Mouse (Mus musculus): Measurements from ENCODE around the gene Gpr4. TPM values are rescaled to one million over a fixed set of nuclear protein-coding genes. Genes with fewer than 3 reads are reported as not detected.

Gpr4 gene
- polyA plus RNA-seq, 1 experiment from 2014 or later: 2.3 TPM

DNA sequence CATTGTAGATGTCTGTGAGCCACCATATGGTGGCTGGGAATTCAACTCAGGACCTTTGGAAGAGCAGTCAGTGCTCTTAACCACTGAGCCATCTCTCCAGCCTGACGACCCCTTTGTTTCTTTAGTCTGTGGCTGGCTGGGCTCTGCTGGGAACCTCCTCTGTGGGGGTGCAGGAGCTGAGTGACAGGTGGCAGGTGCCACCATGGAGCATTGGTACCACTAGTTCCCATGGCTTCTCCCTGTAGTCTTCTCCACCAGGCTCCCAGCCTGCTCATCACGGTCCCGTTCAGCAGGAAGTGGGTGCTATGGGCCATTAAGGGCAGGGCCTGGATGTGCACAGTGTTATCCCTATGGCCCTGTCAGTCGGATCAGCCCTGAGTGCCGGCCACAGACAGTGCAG is 22.3 kb downstream of the Gpr4 start:
- H3K27me3 ChIP-seq: no peaks in the 10 kb centered on the region
- peaks cover 25% of the 10 kb centered on the region for H3K4me1 ChIP-seq (replicated peaks)
- no peak overlapping the region for H3K9ac ChIP-seq
- no peaks in the 10 kb centered on the region for H3K9me3 ChIP-seq
- H3K4me3 ChIP-seq: no peak overlapping the region
- no peak overlapping the region for H3K27ac ChIP-seq
- no peak for ATAC-seq (ENCODE audit: low FRiP score)
- H3K36me3 ChIP-seq: peaks cover 14% of the 10 kb centered on the region
- H3K4me2 ChIP-seq: no peak overlapping the region
- WGBS: 81% methylated on average over 5 of the region's 5 CpGs

- Histone ChIP-seq H3K9ac (0 out of 2 replicates have a peak overlapping the region, but pooled peaks have one; percentile 24), H3K4me3 (no peak overlapping the region), H3K4me1 (replicated peaks) (peaks cover 23% of the 10 kb centered on the region), H3K36me3 (peaks cover 14% of the 10 kb centered on the region), H3K4me2 (no peak overlapping the region), H3K9me3 (no peaks in the 10 kb centered on the region), H3K27ac (no peak overlapping the region; the same call in 1 of the 2 replicates), H3K27me3 (no peaks in the 10 kb centered on the region)
- 87% methylated on average over 2 of the region's 2 CpGs for WGBS
- ATAC-seq (ENCODE audit: low FRiP score): no peak
Observed at GRCm38 (mm10) chr7:19235092-19235671, 22.8 kb downstream of the Gpr4 start.

DNA sequence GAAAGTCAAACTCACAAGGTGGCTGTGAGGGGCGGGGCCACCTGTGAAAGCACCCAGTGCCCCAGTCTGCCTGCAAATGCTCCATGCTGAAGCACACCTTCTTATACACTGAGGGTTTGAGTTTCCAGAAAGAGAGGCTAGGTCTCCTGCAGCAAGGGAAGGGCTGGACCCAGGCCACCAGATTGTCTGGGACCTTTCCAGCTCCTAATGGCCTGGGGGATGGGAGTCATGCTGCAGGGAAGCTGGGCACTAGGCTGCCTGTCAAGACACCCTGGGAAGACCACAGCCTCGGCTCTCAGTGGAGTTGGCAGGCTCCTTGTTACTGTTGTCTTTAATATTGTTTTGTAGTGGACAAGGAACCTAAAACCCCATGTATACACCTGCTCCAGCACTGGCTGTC is 24.1 kb downstream of the Gpr4 start:
- Histone ChIP-seq H3K4me1 (replicated peaks) (peaks cover 18% of the 10 kb centered on the region), H3K27me3 (no peaks in the 10 kb centered on the region), H3K4me3 (no peak overlapping the region), H3K9ac (peak overlapping the region; percentile 43; the same call in 1 of the 2 replicates), H3K4me2 (no peak overlapping the region), H3K9me3 (no peaks in the 10 kb centered on the region), H3K27ac (no peak overlapping the region; the same call in 1 of the 2 replicates), H3K36me3 (peaks cover 9% of the 10 kb centered on the region)
- no peak for ATAC-seq (ENCODE audit: low FRiP score)
- 81% methylated on average over 2 of the region's 2 CpGs for WGBS

GRCm38 (mm10) chr7:19238344-19238743 is 26.0 kb downstream of the Gpr4 start:
- WGBS: 96% methylated on average over 4 of the region's 4 CpGs
- no peak overlapping the region for H3K9ac ChIP-seq
- H3K4me2 ChIP-seq: no peak overlapping the region
- H3K4me1 ChIP-seq (replicated peaks): peaks cover 14% of the 10 kb centered on the region
- H3K9me3 ChIP-seq: no peaks in the 10 kb centered on the region
- no peak overlapping the region for H3K27ac ChIP-seq
- H3K4me3 ChIP-seq: no peak overlapping the region
- ATAC-seq (ENCODE audit: low FRiP score): no peak
- no peaks in the 10 kb centered on the region for H3K27me3 ChIP-seq
- no peaks in the 10 kb centered on the region; the same call in 1 of the 2 replicates for H3K36me3 ChIP-seq

- no peaks in the 10 kb centered on the region; the same call in 1 of the 2 replicates for H3K36me3 ChIP-seq
- ATAC-seq (ENCODE audit: low FRiP score): peak; percentile 91
- no peak overlapping the region for H3K4me2 ChIP-seq
- no peak overlapping the region for H3K9ac ChIP-seq
- no peaks in the 10 kb centered on the region for H3K27me3 ChIP-seq
- WGBS: 0% methylated on average over 1 of the region's 1 CpGs
- no peak overlapping the region for H3K4me3 ChIP-seq
- peaks cover 19% of the 10 kb centered on the region for H3K4me1 ChIP-seq (replicated peaks)
- H3K27ac ChIP-seq: peak overlapping the region; percentile 70
- no peaks in the 10 kb centered on the region for H3K9me3 ChIP-seq
Observed at GRCm38 (mm10) chr7:19239423-19239822, 27.1 kb downstream of the Gpr4 start.

DNA sequence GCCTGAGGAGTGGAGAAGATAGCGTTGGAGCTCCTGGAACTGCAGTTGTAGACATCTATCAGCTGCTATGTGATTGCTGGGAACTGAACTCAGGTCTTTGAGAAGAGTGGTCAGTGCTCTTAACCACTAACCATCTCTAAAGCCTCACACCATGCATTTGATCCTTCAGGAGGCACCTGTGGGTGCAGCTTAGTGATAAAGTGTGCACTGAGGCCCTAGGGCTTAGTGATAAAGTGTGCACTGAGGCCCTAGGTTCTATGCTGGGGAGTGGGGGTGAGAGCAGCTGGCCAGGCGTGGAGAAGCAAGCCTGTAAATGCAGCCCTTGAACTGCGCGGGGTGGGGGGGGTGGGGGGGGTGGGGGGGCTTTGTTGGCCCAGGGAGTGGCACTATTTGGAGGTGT is 27.6 kb downstream of the Gpr4 start:
- Histone ChIP-seq H3K9ac (no peak overlapping the region), H3K36me3 (peaks cover 4% of the 10 kb centered on the region), H3K4me2 (no peak overlapping the region), H3K27ac (peak overlapping the region; percentile 15; the same call in 1 of the 2 replicates), H3K9me3 (no peaks in the 10 kb centered on the region), H3K27me3 (no peaks in the 10 kb centered on the region), H3K4me3 (no peak overlapping the region), H3K4me1 (replicated peaks) (peaks cover 19% of the 10 kb centered on the region)
- WGBS: 48% methylated on average over 4 of the region's 4 CpGs
- ATAC-seq (ENCODE audit: low FRiP score): no peak

GRCm38 (mm10) chr7:19240905-19241463 is 28.6 kb downstream of the Gpr4 start:
- H3K27me3 ChIP-seq: no peaks in the 10 kb centered on the region
- no peak overlapping the region for H3K4me2 ChIP-seq
- peaks cover 19% of the 10 kb centered on the region for H3K4me1 ChIP-seq (replicated peaks)
- no peaks in the 10 kb centered on the region for H3K9me3 ChIP-seq
- H3K36me3 ChIP-seq: peaks cover 14% of the 10 kb centered on the region
- no peak overlapping the region for H3K4me3 ChIP-seq
- 0 out of 2 replicates have a peak overlapping the region, but pooled peaks have one; percentile 29 for H3K9ac ChIP-seq
- no peak overlapping the region for H3K27ac ChIP-seq
- WGBS: 95% methylated on average over 8 of the region's 8 CpGs
- no peak for ATAC-seq (ENCODE audit: low FRiP score)

- H3K36me3 ChIP-seq: peaks cover 23% of the 10 kb centered on the region
- H3K9me3 ChIP-seq: no peaks in the 10 kb centered on the region
- ATAC-seq (ENCODE audit: low FRiP score): no peak
- H3K9ac ChIP-seq: no peak overlapping the region
- no peak overlapping the region for H3K27ac ChIP-seq
- WGBS: 95% methylated on average over 1 of the region's 1 CpGs
- no peak overlapping the region for H3K4me3 ChIP-seq
- H3K4me2 ChIP-seq: no peak overlapping the region
- H3K27me3 ChIP-seq: no peaks in the 10 kb centered on the region
- H3K4me1 ChIP-seq (replicated peaks): peaks cover 13% of the 10 kb centered on the region
Observed at GRCm38 (mm10) chr7:19242005-19242404, 29.7 kb downstream of the Gpr4 start.

GRCm38 (mm10) chr7:19243858-19244257 is 31.5 kb downstream of the Gpr4 start:
- Histone ChIP-seq H3K27me3 (no peaks in the 10 kb centered on the region), H3K9ac (no peak overlapping the region), H3K4me3 (no peak overlapping the region), H3K9me3 (no peaks in the 10 kb centered on the region), H3K4me1 (replicated peaks) (peaks cover 13% of the 10 kb centered on the region), H3K4me2 (no peak overlapping the region), H3K36me3 (peaks cover 32% of the 10 kb centered on the region), H3K27ac (peak overlapping the region; percentile 55; the same call in 1 of the 2 replicates)
- WGBS: 64% methylated on average over 5 of the region's 5 CpGs
- ATAC-seq (ENCODE audit: low FRiP score): no peak

- no peak overlapping the region for H3K27ac ChIP-seq
- H3K4me2 ChIP-seq: no peak overlapping the region
- 94% methylated on average over 3 of the region's 3 CpGs for WGBS
- H3K4me3 ChIP-seq: no peak overlapping the region
- peaks cover 32% of the 10 kb centered on the region for H3K36me3 ChIP-seq
- peaks cover 4% of the 10 kb centered on the region for H3K4me1 ChIP-seq (replicated peaks)
- no peak overlapping the region for H3K9ac ChIP-seq
- no peaks in the 10 kb centered on the region for H3K27me3 ChIP-seq
- no peaks in the 10 kb centered on the region for H3K9me3 ChIP-seq
- ATAC-seq (ENCODE audit: low FRiP score): no peak
Observed at GRCm38 (mm10) chr7:19245083-19245482, 32.7 kb downstream of the Gpr4 start.

- Histone ChIP-seq H3K4me2 (no peak overlapping the region), H3K9ac (no peak overlapping the region), H3K4me1 (replicated peaks) (peaks cover 4% of the 10 kb centered on the region; the same call in 1 of the 2 replicates), H3K4me3 (no peak overlapping the region), H3K9me3 (no peaks in the 10 kb centered on the region), H3K36me3 (peaks cover 32% of the 10 kb centered on the region), H3K27me3 (no peaks in the 10 kb centered on the region), H3K27ac (no peak overlapping the region)
- WGBS: 100% methylated on average over 1 of the region's 1 CpGs
- ATAC-seq (ENCODE audit: low FRiP score): no peak
Observed at GRCm38 (mm10) chr7:19246855-19247254, 34.5 kb downstream of the Gpr4 start.

GRCm38 (mm10) chr7:19247511-19247910 is 35.2 kb downstream of the Gpr4 start:
- no peak overlapping the region for H3K27ac ChIP-seq
- H3K9ac ChIP-seq: no peak overlapping the region
- H3K4me1 ChIP-seq (replicated peaks): peaks cover 4% of the 10 kb centered on the region; the same call in 1 of the 2 replicates
- no peak overlapping the region for H3K4me2 ChIP-seq
- H3K36me3 ChIP-seq: peaks cover 32% of the 10 kb centered on the region
- no peaks in the 10 kb centered on the region for H3K9me3 ChIP-seq
- no peaks in the 10 kb centered on the region for H3K27me3 ChIP-seq
- H3K4me3 ChIP-seq: no peak overlapping the region
- WGBS: 97% methylated on average over 2 of the region's 2 CpGs
- ATAC-seq (ENCODE audit: low FRiP score): no peak

GRCm38 (mm10) chr7:19252078-19252477 is 39.7 kb downstream of the Gpr4 start:
- Histone ChIP-seq H3K36me3 (peaks cover 29% of the 10 kb centered on the region), H3K27ac (no peak overlapping the region), H3K4me2 (no peak overlapping the region), H3K9ac (no peak overlapping the region), H3K9me3 (no peaks in the 10 kb centered on the region), H3K4me3 (no peak overlapping the region), H3K4me1 (replicated peaks) (no peaks in the 10 kb centered on the region), H3K27me3 (no peaks in the 10 kb centered on the region)
- no peak for ATAC-seq (ENCODE audit: low FRiP score)
- WGBS: 88% methylated on average over 4 of the region's 4 CpGs

All from hindbrain, embryonic 13.5 days (tissue).